Mouse (Mus musculus) neural tube, embryonic 13.5 days (tissue): ENCODE results near the gene Rai1. TPM values are rescaled to one million over a fixed set of nuclear protein-coding genes. Genes with fewer than 3 reads are reported as not detected.

ENCODE experiments used
- ATAC-seq: fragments of 200-750 bp; cut with Nextera tagmentation; 2 replicates; pipeline ENCODE4 v1.8.0; 2017; ENCODE audit warnings: low read depth, mild to moderate bottlenecking, moderate TSS enrichment, moderate library complexity
- H3K27ac ChIP-seq: fragments of 300-500 bp; sonication (generic); replicated peaks from 2 replicates; pipeline ENCODE4 v1.5.1; 2015; ENCODE audit warnings: moderate library complexity, mild to moderate bottlenecking, inconsistent platforms
- H3K27me3 ChIP-seq: fragments of 300-500 bp; sonication (generic); 2 replicates; pipeline ENCODE4 v1.6.1; 2015; ENCODE audit warnings: mild to moderate bottlenecking, inconsistent platforms
- H3K36me3 ChIP-seq: fragments of 300-500 bp; sonication (generic); 2 replicates; pipeline ENCODE4 v1.6.1; 2015; ENCODE audit warnings: mild to moderate bottlenecking, inconsistent platforms
- H3K4me1 ChIP-seq: fragments of 300-500 bp; sonication (generic); replicated peaks from 2 replicates; pipeline ENCODE4 v1.6.1; 2015; ENCODE audit warnings: inconsistent platforms
- H3K4me2 ChIP-seq: fragments of 300-500 bp; sonication (generic); 2 replicates; pipeline ENCODE4 v1.6.1; 2015; ENCODE audit warnings: inconsistent platforms, mild to moderate bottlenecking, moderate library complexity
- H3K4me3 ChIP-seq: fragments of 300-500 bp; sonication (generic); 2 replicates; pipeline ENCODE4 v1.5.1; 2015; ENCODE audit warnings: mild to moderate bottlenecking, inconsistent platforms
- H3K9ac ChIP-seq: fragments of 300-500 bp; sonication (generic); 2 replicates; pipeline ENCODE4 v1.6.1; 2015; ENCODE audit warnings: moderate library complexity, mild to moderate bottlenecking, inconsistent platforms
- H3K9me3 ChIP-seq: fragments of 300-500 bp; sonication (generic); 2 replicates; pipeline ENCODE4 v1.6.1; 2016; ENCODE audit warnings: inconsistent platforms
- WGBS: fragments of 180-500 bp; shearing (Covaris S2); methylation state at CpG from one replicate; pipeline ENCODE4 v1.1.7; 2015; 5-methylcytosine and 5-hydroxymethylcytosine counted together
- polyA plus RNA-seq: library from polyadenylated mRNA; unstranded; fragments of >200 nt; fragmentation: Nextera tagmentation; extraction: Ambion mirVana; gene quantifications from 2 replicates; pipeline ENCODE4 v1.2.1, GENCODE M21; 2015

Gene Rai1
- polyA plus RNA-seq, 1 experiment from 2014 or later = 30.0 TPM

- Histone ChIP-seq H3K4me1 (peaks cover 55% of the 10 kb centered on the region), H3K36me3 (peaks cover 82% of the 10 kb centered on the region)
- ATAC-seq = no peak
These were observed 98.2 kb downstream of the Rai1 start for GRCm38 (mm10) chr11:60202710-60203638.

GRCm38 (mm10) chr11:60205026-60205425 is 100.2 kb downstream of the Rai1 start:
- Histone ChIP-seq H3K9ac (no peak overlapping the region), H3K4me2 (no peak overlapping the region), H3K36me3 (peaks cover 69% of the 10 kb centered on the region), H3K9me3 (no peaks in the 10 kb centered on the region), H3K27ac (no peak overlapping the region), H3K4me3 (no peak overlapping the region), H3K4me1 (peaks cover 71% of the 10 kb centered on the region), H3K27me3 (no peaks in the 10 kb centered on the region)
- no peak for ATAC-seq
- 85% methylated on average over 12 of the region's 12 CpGs for WGBS

More at GRCm38 (mm10) chr11:60202710-60203638, 98.2 kb downstream of the Rai1 start:
- H3K9ac ChIP-seq = peak overlapping the region; percentile 48
- WGBS = 80% methylated on average over 26 of the region's 26 CpGs
- no peaks in the 10 kb centered on the region for H3K27me3 ChIP-seq
- H3K27ac ChIP-seq = peak overlapping the region; percentile 57
- no peak overlapping the region for H3K4me3 ChIP-seq
- H3K4me2 ChIP-seq = no peak overlapping the region
- no peaks in the 10 kb centered on the region for H3K9me3 ChIP-seq

- H3K4me2 ChIP-seq = no peak overlapping the region
- peak overlapping the region; percentile 29 for H3K27ac ChIP-seq
These were observed 101.4 kb downstream of the Rai1 start for GRCm38 (mm10) chr11:60206207-60206606.

GRCm38 (mm10) chr11:60208201-60208600 is 103.4 kb downstream of the Rai1 start:
- Histone ChIP-seq H3K9ac (peak overlapping the region; percentile 63), H3K9me3 (no peaks in the 10 kb centered on the region), H3K4me1 (peaks cover 83% of the 10 kb centered on the region), H3K36me3 (peaks cover 37% of the 10 kb centered on the region), H3K4me3 (peak overlapping the region; percentile 45), H3K27me3 (no peaks in the 10 kb centered on the region), H3K27ac (peak overlapping the region; percentile 92), H3K4me2 (peak overlapping the region; percentile 64)
- WGBS = 71% methylated on average over 6 of the region's 6 CpGs
- no peak for ATAC-seq

More at GRCm38 (mm10) chr11:60206207-60206606, 101.4 kb downstream of the Rai1 start:
- Histone ChIP-seq H3K4me1 (peaks cover 74% of the 10 kb centered on the region), H3K27me3 (no peaks in the 10 kb centered on the region), H3K4me3 (no peak overlapping the region), H3K9me3 (no peaks in the 10 kb centered on the region), H3K36me3 (peaks cover 57% of the 10 kb centered on the region), H3K9ac (peak overlapping the region; percentile 52)
- no peak for ATAC-seq
- whole genome bisulfite sequencing = 67% methylated on average over 5 of the region's 5 CpGs

GRCm38 (mm10) chr11:60208712-60209111 is 103.9 kb downstream of the Rai1 start:
- H3K36me3 ChIP-seq = peaks cover 32% of the 10 kb centered on the region
- H3K9me3 ChIP-seq = no peaks in the 10 kb centered on the region
- H3K4me3 ChIP-seq = peak overlapping the region; percentile 45
- peak overlapping the region; percentile 63 for H3K9ac ChIP-seq
- no peak for ATAC-seq
- WGBS = 59% methylated on average over 4 of the region's 4 CpGs
- H3K4me1 ChIP-seq = peaks cover 83% of the 10 kb centered on the region
- no peaks in the 10 kb centered on the region for H3K27me3 ChIP-seq
- peak overlapping the region; percentile 64 for H3K4me2 ChIP-seq
- peak overlapping the region; percentile 92 for H3K27ac ChIP-seq

GRCm38 (mm10) chr11:60209217-60209932 is 104.6 kb downstream of the Rai1 start:
- Histone ChIP-seq H3K4me2 (peak overlapping the region; percentile 64), H3K27me3 (no peaks in the 10 kb centered on the region), H3K9me3 (no peaks in the 10 kb centered on the region), H3K36me3 (peaks cover 25% of the 10 kb centered on the region), H3K9ac (peak overlapping the region; percentile 63), H3K4me1 (peaks cover 79% of the 10 kb centered on the region), H3K27ac (peak overlapping the region; percentile 92), H3K4me3 (peak overlapping the region; percentile 45)
- peak; percentile 55 for ATAC-seq
- 28% methylated on average over 7 of the region's 7 CpGs for WGBS

GRCm38 (mm10) chr11:60209933-60210249 is 105.1 kb downstream of the Rai1 start:
- no peaks in the 10 kb centered on the region for H3K27me3 ChIP-seq
- peak overlapping the region; percentile 64 for H3K4me2 ChIP-seq
- H3K9ac ChIP-seq = peak overlapping the region; percentile 63
- H3K4me1 ChIP-seq = peaks cover 79% of the 10 kb centered on the region
- WGBS = 0% methylated on average over 2 of the region's 2 CpGs
- peaks cover 20% of the 10 kb centered on the region for H3K36me3 ChIP-seq
- H3K4me3 ChIP-seq = peak overlapping the region; percentile 45
- peak overlapping the region; percentile 92 for H3K27ac ChIP-seq
- ATAC-seq = no peak
- H3K9me3 ChIP-seq = no peaks in the 10 kb centered on the region

GRCm38 (mm10) chr11:60210305-60210724 is 105.5 kb downstream of the Rai1 start:
- peak; percentile 83 for ATAC-seq
- Histone ChIP-seq H3K4me1 (peaks cover 79% of the 10 kb centered on the region), H3K4me2 (peak overlapping the region; percentile 64), H3K9me3 (no peaks in the 10 kb centered on the region), H3K36me3 (peaks cover 16% of the 10 kb centered on the region), H3K27ac (peak overlapping the region; percentile 92), H3K9ac (peak overlapping the region; percentile 63), H3K27me3 (no peaks in the 10 kb centered on the region), H3K4me3 (peak overlapping the region; percentile 45)
- WGBS = under 1% methylated on average over 47 of the region's 47 CpGs

GRCm38 (mm10) chr11:60211152-60211551 is 106.3 kb downstream of the Rai1 start:
- Histone ChIP-seq H3K4me1 (peaks cover 74% of the 10 kb centered on the region), H3K4me3 (no peak overlapping the region), H3K27ac (peak overlapping the region; percentile 92), H3K9ac (no peak overlapping the region), H3K9me3 (no peaks in the 10 kb centered on the region), H3K27me3 (no peaks in the 10 kb centered on the region), H3K4me2 (peak overlapping the region; percentile 64; the same call in 1 of the 2 replicates), H3K36me3 (peaks cover 7% of the 10 kb centered on the region)
- no peak for ATAC-seq
- WGBS = 61% methylated on average over 3 of the region's 3 CpGs

- H3K27ac ChIP-seq = no peak overlapping the region; the same call in 1 of the 2 replicates
- H3K9ac ChIP-seq = no peak overlapping the region
- H3K4me1 ChIP-seq = peaks cover 74% of the 10 kb centered on the region
- H3K9me3 ChIP-seq = no peaks in the 10 kb centered on the region
- 73% methylated on average over 12 of the region's 12 CpGs for WGBS
- H3K36me3 ChIP-seq = peaks cover 1% of the 10 kb centered on the region; the same call in 1 of the 2 replicates
- no peaks in the 10 kb centered on the region for H3K27me3 ChIP-seq
- ATAC-seq = no peak
- no peak overlapping the region for H3K4me2 ChIP-seq
- no peak overlapping the region for H3K4me3 ChIP-seq
These were observed 106.9 kb downstream of the Rai1 start for GRCm38 (mm10) chr11:60211761-60212160.

- no peak for ATAC-seq
- H3K27ac ChIP-seq = 0 out of 2 replicates have a peak overlapping the region, but pooled peaks have one; percentile 23
- peaks cover 67% of the 10 kb centered on the region for H3K4me1 ChIP-seq
- WGBS = 67% methylated on average over 6 of the region's 6 CpGs
- H3K36me3 ChIP-seq = no peaks in the 10 kb centered on the region
- H3K9me3 ChIP-seq = no peaks in the 10 kb centered on the region
- H3K4me3 ChIP-seq = no peak overlapping the region
- peak overlapping the region; percentile 41; the same call in 1 of the 2 replicates for H3K9ac ChIP-seq
- no peak overlapping the region for H3K4me2 ChIP-seq
- no peaks in the 10 kb centered on the region for H3K27me3 ChIP-seq
These were observed 108.5 kb downstream of the Rai1 start for GRCm38 (mm10) chr11:60213266-60213665.

GRCm38 (mm10) chr11:60216671-60217070 is 111.9 kb downstream of the Rai1 start:
- no peak overlapping the region for H3K9ac ChIP-seq
- no peaks in the 10 kb centered on the region for H3K27me3 ChIP-seq
- H3K27ac ChIP-seq = 0 out of 2 replicates have a peak overlapping the region, but pooled peaks have one; percentile 9
- H3K36me3 ChIP-seq = no peaks in the 10 kb centered on the region
- WGBS = 74% methylated on average over 1 of the region's 1 CpGs
- no peak for ATAC-seq
- H3K4me1 ChIP-seq = peaks cover 58% of the 10 kb centered on the region
- no peak overlapping the region for H3K4me3 ChIP-seq
- no peaks in the 10 kb centered on the region for H3K9me3 ChIP-seq
- no peak overlapping the region for H3K4me2 ChIP-seq
